Mouse (Mus musculus): ENCODE results near the gene Ptch1. TPM values are rescaled to one million over a fixed set of nuclear protein-coding genes. Genes with fewer than 3 reads are reported as not detected.

Gene Ptch1
- 1 to 10 TPM; 4.3 to 5.8 TPM for total RNA-seq (2023)

GRCm38 (mm10) chr13:63573256-63573835 lies at the start of gene Ptch1:
Gene Ptch1, minus strand, starts transcription at chr13:63573598.

DNA sequence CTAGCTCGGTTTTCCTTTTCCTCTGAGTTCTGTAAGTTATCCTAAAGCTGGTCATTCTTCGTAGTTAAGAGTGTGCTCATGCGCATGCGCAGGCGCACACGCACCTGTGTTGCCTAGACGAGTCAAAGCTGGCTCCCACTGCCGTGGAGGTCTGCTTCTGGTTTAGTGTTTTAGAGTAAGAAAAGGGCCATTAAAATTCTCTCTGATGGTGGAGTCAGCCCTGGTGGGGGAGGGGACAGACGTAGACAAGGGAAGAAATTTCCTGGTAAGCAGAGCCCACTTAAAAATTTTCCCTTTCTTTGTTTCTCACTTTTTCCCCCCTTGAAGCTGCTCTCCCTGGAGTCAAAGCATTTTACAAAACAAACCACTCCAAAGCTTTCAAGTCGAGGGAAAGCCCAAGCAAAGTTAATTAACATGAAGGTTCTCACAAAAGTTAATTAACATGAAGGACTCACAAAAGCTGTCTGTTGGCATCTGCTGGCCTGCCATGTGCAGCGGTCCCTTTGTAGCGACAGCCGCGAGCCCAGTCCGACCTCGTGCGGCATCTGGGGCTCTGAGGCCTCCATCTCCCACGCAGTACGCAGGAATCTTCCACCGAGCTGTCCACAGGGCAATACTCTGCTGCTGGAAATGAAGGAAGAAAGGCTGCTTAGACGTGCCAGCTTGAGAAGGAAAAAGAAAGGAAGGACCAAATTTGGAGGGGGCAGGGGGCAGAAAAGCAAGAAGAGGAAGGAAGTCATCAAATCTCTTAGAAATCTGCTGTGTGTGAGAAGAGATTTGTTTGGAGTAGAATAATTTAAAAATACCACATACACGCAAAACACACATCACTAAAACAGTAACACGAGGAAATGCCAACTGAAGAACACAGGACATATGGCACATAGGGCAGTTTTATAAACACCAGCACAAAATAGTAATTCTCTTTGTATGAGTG lies 76.5 kb downstream of the Ptch1 start, which contains the start of gene Fancc:
Gene Fancc (minus strand): TSS at position 633 of the 937 bp plus-strand sequence.

Other genes starting within 250 kb of the Ptch1 start
- 10 to 100 TPM; 10.8 to 12.1 TPM for gene Fancc, start 76.3 kb downstream of the Ptch1 start, total RNA-seq (2023)
- gene Ercc6l2, start 241.6 kb upstream of the Ptch1 start, total RNA-seq (2023), result 10 to 100 TPM; 12.5 to 15.8 TPM

Data from monocyte, adult 59 days (primary cell).